Mouse (Mus musculus): ENCODE results near the gene St8sia4. TPM values are rescaled to one million over a fixed set of nuclear protein-coding genes. Genes with fewer than 3 reads are reported as not detected.
"Not testable (repeated sequence)": the region's sequence is repeated elsewhere in the genome, so short reads cannot be mapped to it uniquely, and the experiment has no call there.

Gene St8sia4
- total RNA-seq, 1 experiment from 2014 or later: 2.4 TPM

DNA sequence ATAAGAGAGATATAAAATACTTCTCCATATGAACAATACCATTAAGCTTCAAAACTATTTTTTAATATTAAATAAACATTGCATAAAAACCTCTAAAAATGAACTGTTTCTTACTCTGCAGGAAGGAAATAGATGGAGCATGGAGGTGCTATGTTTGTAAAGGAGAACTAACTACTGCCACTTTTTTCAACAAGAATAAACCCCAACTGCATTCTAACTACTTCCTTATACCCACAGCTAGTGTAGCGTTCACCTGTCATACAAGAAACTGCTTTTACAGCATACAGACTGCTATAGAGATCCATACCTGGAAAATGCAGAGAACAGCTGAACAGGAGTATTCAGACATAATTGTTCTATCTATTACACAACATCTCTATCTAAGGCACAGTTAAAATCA, 70.5 kb downstream of the St8sia4 start:
- DNase-seq: no peak

- no peak for DNase-seq
These were observed 76.3 kb downstream of the St8sia4 start for GRCm38 (mm10) chr1:95591101-95591500.

GRCm38 (mm10) chr1:95590108-95590507, 77.3 kb downstream of the St8sia4 start:
- DNase-seq: no peak

- DNase-seq: no peak
These were observed 77.9 kb downstream of the St8sia4 start for GRCm38 (mm10) chr1:95589471-95589870.

- no peak for DNase-seq
These were observed 84.1 kb downstream of the St8sia4 start for GRCm38 (mm10) chr1:95583310-95583709.

DNA sequence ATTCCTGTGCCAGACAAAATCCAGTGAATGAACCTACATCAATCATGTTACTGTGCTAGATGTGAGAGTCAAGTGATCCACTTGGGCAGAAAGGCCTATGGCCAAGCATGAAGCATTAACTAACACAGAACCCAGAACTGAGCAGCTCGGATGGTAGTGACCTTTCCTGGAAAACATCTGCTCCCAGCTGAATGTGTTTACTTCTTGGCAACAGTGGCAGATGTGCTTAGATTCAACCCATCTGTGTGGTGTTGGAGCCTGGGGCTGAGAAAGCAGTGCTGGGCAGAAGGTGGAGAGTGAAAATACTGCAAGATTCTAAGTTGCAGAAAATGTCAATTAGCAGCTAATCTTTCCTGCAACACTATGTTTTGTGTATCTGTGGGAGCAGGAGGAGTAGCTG, 85.1 kb downstream of the St8sia4 start:
- DNase-seq: no peak

DNA sequence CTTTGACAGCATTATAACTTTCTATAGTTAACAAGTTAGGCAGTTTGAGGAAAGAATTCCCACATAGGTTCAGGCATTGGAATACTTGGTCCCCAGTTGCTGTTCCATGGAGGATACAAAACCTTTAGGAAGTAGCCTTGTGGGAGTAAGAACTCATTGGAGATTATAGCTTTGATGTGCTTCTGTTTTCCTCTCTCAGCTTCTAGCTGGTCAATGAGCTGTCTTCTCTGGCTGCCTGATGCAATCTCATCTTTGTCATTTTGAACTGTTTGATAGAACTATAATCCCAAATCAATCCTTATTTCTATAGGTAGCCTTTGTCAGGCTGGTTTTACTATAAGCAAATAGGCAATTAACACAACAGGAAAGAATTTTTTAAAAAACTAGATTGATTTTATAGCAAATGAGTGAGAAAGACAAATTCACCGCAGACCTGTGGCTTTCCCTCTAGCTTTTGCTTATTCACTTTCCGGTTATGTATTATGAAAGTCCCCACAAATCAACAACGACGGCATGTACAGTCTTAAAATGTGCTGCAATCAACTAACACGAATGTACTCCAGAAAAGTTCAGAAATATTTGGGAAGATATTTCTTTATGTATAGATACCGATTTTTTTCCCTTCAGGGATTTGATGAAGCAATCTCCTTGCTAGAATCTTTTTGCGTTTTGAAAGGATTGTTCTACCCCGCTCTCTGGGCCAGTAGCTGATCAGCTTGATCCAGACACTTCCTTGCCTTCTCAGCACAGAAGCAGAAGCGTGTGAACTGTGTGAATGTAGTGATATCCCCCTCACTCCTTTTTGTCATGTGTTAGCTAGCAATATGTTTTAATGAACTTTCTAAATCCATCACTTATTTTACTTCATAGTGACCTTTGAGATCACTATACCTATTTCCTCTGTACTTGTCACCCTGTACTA, 94.5 kb downstream of the St8sia4 start:
- DNase-seq: no peak

DNA sequence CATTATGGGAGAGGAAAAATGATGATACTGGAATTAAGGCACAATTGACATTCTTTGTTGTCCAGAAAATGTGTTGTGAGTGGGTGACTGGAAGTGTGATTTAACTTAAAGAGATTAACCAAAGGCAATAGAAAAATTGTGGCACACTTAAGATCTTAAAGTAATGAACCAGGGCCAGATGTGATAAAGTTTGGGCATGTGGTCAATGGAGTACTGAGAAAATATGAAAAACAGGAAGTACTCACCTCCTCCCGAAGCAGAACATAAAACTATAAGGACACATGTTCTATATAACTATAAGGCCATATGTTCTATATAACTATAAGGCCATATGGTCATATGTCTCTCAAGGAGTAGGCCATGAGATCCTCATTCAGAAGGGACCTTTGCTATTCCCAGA, 96.3 kb downstream of the St8sia4 start:
- no peak for DNase-seq

- not testable (repeated sequence) for DNase-seq
These were observed 112.8 kb downstream of the St8sia4 start for GRCm38 (mm10) chr1:95554556-95554955.

DNA sequence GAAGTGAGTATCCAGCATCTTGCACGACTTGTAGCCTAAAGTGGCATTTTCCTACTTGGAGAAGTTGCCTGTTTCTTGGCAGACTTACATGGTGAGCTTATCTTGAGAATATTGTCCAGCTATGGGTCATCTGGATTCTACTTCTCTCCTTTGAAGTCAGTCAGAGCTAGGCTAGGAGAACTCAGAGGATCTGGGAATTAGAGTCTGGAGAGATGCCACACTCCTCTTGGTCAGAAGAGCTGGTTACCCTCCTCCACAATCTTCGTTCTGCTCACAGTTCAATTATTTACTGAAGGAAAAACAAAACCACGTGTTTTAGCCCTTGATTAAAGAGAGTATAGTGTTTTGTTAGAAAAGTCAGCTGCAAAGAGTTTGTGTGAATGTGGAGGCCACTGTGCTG, 125.9 kb downstream of the St8sia4 start:
- no peak for DNase-seq

Measured in adrenal gland, postnatal 25 days (tissue).